Mouse (Mus musculus): ENCODE results near the gene Dock6. TPM values are rescaled to one million over a fixed set of nuclear protein-coding genes. Genes with fewer than 3 reads are reported as not detected.
A peak's percentile ranks its signal among the peaks of the same experiment; 100 is the strongest.

The Dock6 gene
- polyA plus RNA-seq, 1 experiment from 2014 or later, result 22.0 TPM

GRCm38 (mm10) chr9:21842391-21842790 is 10.0 kb downstream of the Dock6 start:
- H3K9me3 ChIP-seq (replicated peaks), result no peaks in the 10 kb centered on the region
- 66% methylated on average over 5 of the region's 5 CpGs for WGBS
- no peak overlapping the region for H3K27ac ChIP-seq (replicated peaks)
- H3K4me3 ChIP-seq, result no peak overlapping the region
- DNase-seq (ENCODE audit: low spot score), result no peak
- H3K36me3 ChIP-seq, result peaks cover 62% of the 10 kb centered on the region
- no peaks in the 10 kb centered on the region for H3K27me3 ChIP-seq (ENCODE audit: low read depth, poor library complexity, severe bottlenecking)
- H3K4me1 ChIP-seq, result peaks cover 18% of the 10 kb centered on the region

- WGBS, result 96% methylated on average over 6 of the region's 6 CpGs
These were observed 11.1 kb downstream of the Dock6 start for GRCm38 (mm10) chr9:21841340-21841739.

GRCm38 (mm10) chr9:21840115-21840787 is 12.2 kb downstream of the Dock6 start:
- Histone ChIP-seq H3K27ac (replicated peaks) (no peak overlapping the region), H3K4me1 (peaks cover 1% of the 10 kb centered on the region; the same call in 1 of the 2 replicates), H3K27me3 (ENCODE audit: low read depth, poor library complexity, severe bottlenecking) (no peaks in the 10 kb centered on the region), H3K4me3 (no peak overlapping the region), H3K9me3 (replicated peaks) (no peaks in the 10 kb centered on the region), H3K36me3 (peaks cover 69% of the 10 kb centered on the region)
- WGBS, result 61% methylated on average over 8 of the region's 8 CpGs
- peak; percentile 53 for DNase-seq (ENCODE audit: low spot score)

More at GRCm38 (mm10) chr9:21841340-21841739, 11.1 kb downstream of the Dock6 start:
- H3K4me1 ChIP-seq, result peaks cover 8% of the 10 kb centered on the region; the same call in 1 of the 2 replicates
- H3K27ac ChIP-seq (replicated peaks), result no peak overlapping the region
- no peak for DNase-seq (ENCODE audit: low spot score)
- no peak overlapping the region for H3K4me3 ChIP-seq
- H3K36me3 ChIP-seq, result peaks cover 67% of the 10 kb centered on the region
- H3K9me3 ChIP-seq (replicated peaks), result no peaks in the 10 kb centered on the region
- H3K27me3 ChIP-seq (ENCODE audit: low read depth, poor library complexity, severe bottlenecking), result no peaks in the 10 kb centered on the region

GRCm38 (mm10) chr9:21837690-21838089 is 14.7 kb downstream of the Dock6 start:
- Histone ChIP-seq H3K9me3 (replicated peaks) (no peaks in the 10 kb centered on the region), H3K4me3 (no peak overlapping the region), H3K27me3 (ENCODE audit: low read depth, poor library complexity, severe bottlenecking) (no peaks in the 10 kb centered on the region), H3K36me3 (peaks cover 62% of the 10 kb centered on the region), H3K4me1 (no peaks in the 10 kb centered on the region), H3K27ac (replicated peaks) (no peak overlapping the region)
- no peak for DNase-seq (ENCODE audit: low spot score)
- 90% methylated on average over 2 of the region's 2 CpGs for WGBS

DNA sequence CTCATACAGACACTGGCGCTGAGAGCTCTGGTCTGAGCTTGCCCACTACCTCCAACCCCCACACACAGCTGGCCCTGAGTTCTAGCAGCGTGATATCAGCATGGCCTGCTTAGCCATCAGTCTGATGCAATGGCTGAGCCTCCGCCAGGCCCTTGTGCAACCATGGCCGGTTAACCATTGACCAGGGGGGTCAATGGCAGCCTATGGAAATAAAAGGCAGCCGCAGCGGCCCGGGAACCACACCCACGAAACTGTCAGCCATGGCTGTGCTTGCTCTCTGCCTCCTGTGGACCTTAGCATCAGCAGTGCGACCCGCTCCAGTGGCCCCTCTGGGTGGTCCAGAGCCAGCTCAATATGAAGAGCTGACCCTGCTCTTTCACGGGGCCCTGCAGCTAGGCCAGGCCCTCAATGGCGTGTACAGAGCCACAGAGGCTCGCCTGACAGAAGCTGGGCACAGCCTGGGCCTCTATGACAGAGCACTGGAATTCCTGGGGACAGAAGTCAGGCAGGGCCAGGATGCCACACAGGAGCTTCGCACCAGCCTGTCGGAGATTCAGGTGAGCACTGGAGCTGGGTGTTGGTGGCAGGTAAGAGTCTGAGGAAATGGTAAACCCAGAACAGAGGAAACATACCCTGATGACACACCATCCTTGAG is 17.1 kb downstream of the Dock6 start, which contains the start of gene Angptl8:
Gene Angptl8, plus strand, starts transcription at position 253 of the 655 bp plus-strand sequence.
- Histone ChIP-seq H3K27me3 (ENCODE audit: low read depth, poor library complexity, severe bottlenecking) (no peaks in the 10 kb centered on the region), H3K9me3 (replicated peaks) (no peaks in the 10 kb centered on the region), H3K36me3 (peaks cover 59% of the 10 kb centered on the region), H3K4me1 (no peaks in the 10 kb centered on the region), H3K4me3 (no peak within 1 kb of the TSS), H3K27ac (replicated peaks) (no peak within 1 kb of the TSS)
- 88% methylated on average over 15 of the region's 15 CpGs for WGBS
- no peak for DNase-seq (ENCODE audit: low spot score)

GRCm38 (mm10) chr9:21831558-21832240 is 20.7 kb downstream of the Dock6 start:
- H3K4me3 ChIP-seq, result no peak overlapping the region
- 89% methylated on average over 20 of the region's 20 CpGs for WGBS
- H3K4me1 ChIP-seq, result no peaks in the 10 kb centered on the region
- no peaks in the 10 kb centered on the region for H3K27me3 ChIP-seq (ENCODE audit: low read depth, poor library complexity, severe bottlenecking)
- H3K27ac ChIP-seq (replicated peaks), result no peak overlapping the region
- H3K9me3 ChIP-seq (replicated peaks), result no peaks in the 10 kb centered on the region
- H3K36me3 ChIP-seq, result peaks cover 49% of the 10 kb centered on the region
- DNase-seq (ENCODE audit: low spot score), result no peak

DNA sequence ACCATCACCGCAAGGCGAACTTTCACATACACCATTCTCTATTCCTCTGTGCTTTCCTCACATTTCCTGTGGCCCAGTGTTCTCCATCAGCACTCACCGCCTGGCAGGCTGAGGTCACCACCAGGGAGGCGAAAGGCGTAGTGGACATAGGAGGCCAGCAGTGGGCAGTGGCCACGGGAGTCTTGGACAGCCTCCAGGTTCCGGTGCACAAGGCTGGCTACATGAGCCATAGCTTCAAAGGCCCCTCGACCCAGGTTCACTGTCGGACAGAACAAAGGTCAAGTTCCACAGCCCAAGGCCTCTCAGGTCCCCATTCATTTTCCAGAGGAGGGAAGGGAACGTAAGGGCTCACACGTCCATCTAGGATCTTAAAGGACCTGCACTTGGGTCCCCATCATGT is 21.5 kb downstream of the Dock6 start:
- H3K9me3 ChIP-seq (replicated peaks), result no peaks in the 10 kb centered on the region
- no peaks in the 10 kb centered on the region for H3K4me1 ChIP-seq
- H3K27me3 ChIP-seq (ENCODE audit: low read depth, poor library complexity, severe bottlenecking), result no peaks in the 10 kb centered on the region
- WGBS, result 89% methylated on average over 11 of the region's 11 CpGs
- H3K36me3 ChIP-seq, result peaks cover 46% of the 10 kb centered on the region
- no peak overlapping the region for H3K4me3 ChIP-seq
- DNase-seq (ENCODE audit: low spot score), result no peak
- no peak overlapping the region for H3K27ac ChIP-seq (replicated peaks)

DNA sequence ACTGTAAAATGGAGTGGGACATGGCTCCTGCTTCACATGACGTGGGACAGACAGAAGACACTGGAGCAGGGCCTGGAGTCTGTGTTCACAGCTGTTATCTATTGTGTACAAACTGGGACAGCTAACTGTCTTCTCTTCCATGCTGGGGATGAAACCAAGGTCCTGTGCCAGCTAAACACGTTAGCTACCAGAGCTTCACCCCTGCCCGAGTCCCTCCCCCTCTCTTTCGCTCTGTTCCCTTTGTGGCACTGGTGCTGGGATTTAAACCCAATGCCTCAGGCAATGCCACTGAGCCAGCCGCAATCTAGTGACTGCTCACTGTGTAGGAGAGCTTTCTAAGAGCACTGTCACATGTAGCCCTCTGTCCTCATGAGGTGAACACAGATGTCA is 22.0 kb downstream of the Dock6 start:
- WGBS, result 85% methylated on average over 5 of the region's 5 CpGs
- Histone ChIP-seq H3K4me1 (peaks cover under 1% of the 10 kb centered on the region; the same call in 1 of the 2 replicates), H3K27ac (replicated peaks) (no peak overlapping the region), H3K4me3 (no peak overlapping the region), H3K27me3 (ENCODE audit: low read depth, poor library complexity, severe bottlenecking) (no peaks in the 10 kb centered on the region), H3K36me3 (peaks cover 43% of the 10 kb centered on the region), H3K9me3 (replicated peaks) (no peaks in the 10 kb centered on the region)
- no peak for DNase-seq (ENCODE audit: low spot score)

GRCm38 (mm10) chr9:21829834-21830460 is 22.5 kb downstream of the Dock6 start:
- H3K27me3 ChIP-seq (ENCODE audit: low read depth, poor library complexity, severe bottlenecking), result no peaks in the 10 kb centered on the region
- no peak overlapping the region for H3K27ac ChIP-seq (replicated peaks)
- peaks cover 37% of the 10 kb centered on the region for H3K36me3 ChIP-seq
- peaks cover 6% of the 10 kb centered on the region; the same call in 1 of the 2 replicates for H3K4me1 ChIP-seq
- no peak for DNase-seq (ENCODE audit: low spot score)
- WGBS, result 94% methylated on average over 14 of the region's 14 CpGs
- no peaks in the 10 kb centered on the region for H3K9me3 ChIP-seq (replicated peaks)
- no peak overlapping the region for H3K4me3 ChIP-seq

GRCm38 (mm10) chr9:21824366-21824765 is 28.1 kb downstream of the Dock6 start:
- Histone ChIP-seq H3K36me3 (peaks cover 11% of the 10 kb centered on the region), H3K9me3 (replicated peaks) (no peaks in the 10 kb centered on the region), H3K4me3 (no peak overlapping the region), H3K4me1 (peaks cover 8% of the 10 kb centered on the region; the same call in 1 of the 2 replicates), H3K27me3 (ENCODE audit: low read depth, poor library complexity, severe bottlenecking) (no peaks in the 10 kb centered on the region), H3K27ac (replicated peaks) (no peak overlapping the region)
- no peak for DNase-seq (ENCODE audit: low spot score)
- 65% methylated on average over 10 of the region's 10 CpGs for WGBS

DNA sequence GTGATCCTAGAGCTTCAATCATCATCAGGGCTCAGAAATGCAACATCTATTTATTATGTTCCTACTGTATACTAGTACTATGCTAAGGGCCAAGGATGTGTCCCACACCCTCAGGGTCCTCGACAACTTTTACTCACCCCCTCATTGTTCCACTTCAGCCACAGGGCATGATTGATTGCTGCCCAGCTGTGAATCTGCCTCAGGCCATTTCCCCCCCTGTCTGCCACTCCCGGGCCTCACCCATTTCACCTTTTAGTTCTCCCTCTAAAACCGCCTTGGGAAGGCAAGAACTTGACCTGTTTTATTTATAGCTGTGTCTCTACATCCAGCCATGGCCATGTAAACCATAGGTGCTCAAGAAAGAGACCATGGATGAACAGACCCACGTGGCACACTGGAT is 28.5 kb downstream of the Dock6 start:
- Histone ChIP-seq H3K27ac (replicated peaks) (no peak overlapping the region), H3K36me3 (peaks cover 8% of the 10 kb centered on the region; the same call in 1 of the 2 replicates), H3K27me3 (ENCODE audit: low read depth, poor library complexity, severe bottlenecking) (no peaks in the 10 kb centered on the region), H3K4me1 (peaks cover 8% of the 10 kb centered on the region; the same call in 1 of the 2 replicates), H3K4me3 (no peak overlapping the region), H3K9me3 (replicated peaks) (no peaks in the 10 kb centered on the region)
- DNase-seq (ENCODE audit: low spot score), result no peak
- 73% methylated on average over 4 of the region's 4 CpGs for WGBS

- no peaks in the 10 kb centered on the region for H3K27me3 ChIP-seq (ENCODE audit: low read depth, poor library complexity, severe bottlenecking)
- peaks cover 15% of the 10 kb centered on the region for H3K36me3 ChIP-seq
- no peak for DNase-seq (ENCODE audit: low spot score)
- 90% methylated on average over 6 of the region's 6 CpGs for WGBS
- no peak overlapping the region for H3K27ac ChIP-seq (replicated peaks)
- no peak overlapping the region for H3K4me3 ChIP-seq
- peaks cover 8% of the 10 kb centered on the region; the same call in 1 of the 2 replicates for H3K4me1 ChIP-seq
- H3K9me3 ChIP-seq (replicated peaks), result no peaks in the 10 kb centered on the region
These were observed 29.7 kb downstream of the Dock6 start for GRCm38 (mm10) chr9:21822686-21823085.
